Mouse (Mus musculus): ENCODE measurements around the gene Gm5767. TPM values are rescaled to one million over a fixed set of nuclear protein-coding genes. Genes with fewer than 3 reads are reported as not detected.
A peak's percentile ranks its signal among the peaks of the same experiment; 100 is the strongest.

The Gm5767 gene
- polyA plus RNA-seq, 1 experiment from 2014 or later = not detected

DNA sequence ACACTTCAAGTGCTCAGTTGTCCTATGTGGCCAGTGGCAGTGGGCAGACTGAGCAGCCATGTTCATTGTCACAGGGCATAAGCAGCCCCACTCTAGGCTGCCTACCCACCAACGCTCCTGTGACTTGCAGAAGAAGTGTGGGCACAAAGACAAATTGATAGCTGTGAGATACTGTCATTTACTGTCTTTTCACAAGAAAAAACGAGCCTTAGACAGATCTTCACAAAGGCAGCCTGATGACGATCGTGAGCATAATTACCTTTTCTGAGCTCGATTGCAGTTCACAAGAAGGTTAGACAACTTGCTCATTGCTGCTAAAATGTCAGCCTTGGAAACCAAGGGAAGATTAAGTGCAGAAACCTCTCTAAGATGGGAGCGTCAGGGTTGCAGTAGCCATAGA is 25.5 kb upstream of the Gm5767 start:
- ATAC-seq = no peak
- Histone ChIP-seq H3K4me3 (ENCODE audit: low read depth, low read length) (no peak overlapping the region), H3K9me3 (replicated peaks; ENCODE audit: control insufficient read depth, low read length, poor library complexity, severe bottlenecking) (no peaks in the 10 kb centered on the region), H3K4me2 (ENCODE audit: low read length) (no peak overlapping the region), H3K27ac (ENCODE audit: low read length) (no peak overlapping the region), H3K36me3 (ENCODE audit: control insufficient read depth, insufficient read depth, low read length) (peaks cover 26% of the 10 kb centered on the region), H3K27me3 (ENCODE audit: control insufficient read depth, insufficient read depth, low read depth, low read length) (no peaks in the 10 kb centered on the region), H3K9ac (ENCODE audit: low read depth, low read length) (no peak overlapping the region), H3K4me1 (ENCODE audit: control insufficient read depth, insufficient read depth, low read length) (no peaks in the 10 kb centered on the region)
- WGBS = 88% methylated on average over 6 of the region's 6 CpGs

DNA sequence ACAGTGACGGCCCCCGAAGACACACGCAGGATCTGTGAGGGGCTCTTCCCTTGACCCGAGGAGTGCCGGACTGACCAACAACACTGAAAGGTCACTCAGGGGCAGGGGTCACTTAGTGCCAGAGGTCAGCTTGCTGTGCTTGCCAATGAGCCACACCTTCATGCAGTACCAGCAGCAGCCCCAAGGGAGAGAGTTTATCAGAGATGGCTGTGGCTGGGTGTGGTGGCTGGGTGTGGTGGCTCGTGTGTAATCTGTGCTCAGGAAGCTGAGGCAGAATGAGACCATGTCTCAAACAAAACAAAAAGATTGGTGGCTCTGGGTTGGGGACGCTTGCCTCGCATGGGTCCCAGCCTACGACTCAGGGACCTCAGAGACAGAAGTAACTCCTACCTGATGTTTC is 25.0 kb upstream of the Gm5767 start:
- WGBS = 86% methylated on average over 9 of the region's 9 CpGs
- Histone ChIP-seq H3K4me3 (ENCODE audit: low read depth, low read length) (no peak overlapping the region), H3K4me1 (ENCODE audit: control insufficient read depth, insufficient read depth, low read length) (no peaks in the 10 kb centered on the region), H3K27ac (ENCODE audit: low read length) (no peak overlapping the region), H3K9me3 (replicated peaks; ENCODE audit: control insufficient read depth, low read length, poor library complexity, severe bottlenecking) (no peaks in the 10 kb centered on the region), H3K27me3 (ENCODE audit: control insufficient read depth, insufficient read depth, low read depth, low read length) (no peaks in the 10 kb centered on the region), H3K36me3 (ENCODE audit: control insufficient read depth, insufficient read depth, low read length) (peaks cover 30% of the 10 kb centered on the region), H3K4me2 (ENCODE audit: low read length) (no peak overlapping the region), H3K9ac (ENCODE audit: low read depth, low read length) (no peak overlapping the region)
- ATAC-seq = no peak

DNA sequence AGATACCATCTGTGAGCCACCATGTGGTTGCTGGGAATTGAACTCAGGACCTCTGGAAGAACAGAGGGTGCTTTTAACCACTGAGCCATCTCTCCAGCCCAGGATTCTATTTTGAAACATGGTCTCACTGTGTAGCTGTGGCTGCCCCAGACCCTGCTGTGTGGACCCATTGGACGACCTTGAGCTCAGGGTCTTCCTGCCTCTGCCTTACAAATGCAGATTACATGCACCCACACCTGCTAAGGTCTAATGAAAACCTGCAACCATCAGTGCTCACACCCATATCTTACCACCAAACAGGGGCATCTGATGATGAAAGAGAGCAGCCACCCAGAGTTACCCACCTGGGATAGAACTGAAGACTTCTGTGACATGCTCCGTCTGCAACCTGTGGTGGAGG is 24.3 kb upstream of the Gm5767 start:
- H3K9ac ChIP-seq (ENCODE audit: low read depth, low read length) = no peak overlapping the region
- no peak overlapping the region for H3K27ac ChIP-seq (ENCODE audit: low read length)
- H3K4me1 ChIP-seq (ENCODE audit: control insufficient read depth, insufficient read depth, low read length) = no peaks in the 10 kb centered on the region
- H3K27me3 ChIP-seq (ENCODE audit: control insufficient read depth, insufficient read depth, low read depth, low read length) = no peaks in the 10 kb centered on the region
- 85% methylated on average over 2 of the region's 2 CpGs for WGBS
- ATAC-seq = no peak
- no peak overlapping the region for H3K4me2 ChIP-seq (ENCODE audit: low read length)
- H3K4me3 ChIP-seq (ENCODE audit: low read depth, low read length) = no peak overlapping the region
- H3K9me3 ChIP-seq (replicated peaks; ENCODE audit: control insufficient read depth, low read length, poor library complexity, severe bottlenecking) = no peaks in the 10 kb centered on the region
- peaks cover 31% of the 10 kb centered on the region for H3K36me3 ChIP-seq (ENCODE audit: control insufficient read depth, insufficient read depth, low read length)

DNA sequence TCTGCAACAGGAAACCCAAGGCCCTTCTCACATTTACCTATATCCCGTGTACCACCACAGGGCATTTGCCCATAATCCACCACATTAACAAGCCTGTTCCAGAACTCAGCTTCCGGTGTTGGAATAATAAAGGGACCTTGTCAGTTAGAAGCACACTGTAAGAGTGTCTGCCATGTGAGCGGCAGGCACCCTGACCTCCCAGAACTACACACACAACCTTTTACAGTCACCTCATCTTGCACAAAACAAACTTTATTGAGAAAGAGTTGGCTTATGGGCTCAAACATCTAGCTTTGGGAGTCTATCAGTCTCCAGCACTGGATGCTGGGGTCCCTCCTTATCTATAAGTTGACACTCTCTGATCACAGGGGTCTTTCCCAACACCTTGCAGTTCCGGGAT is 22.2 kb upstream of the Gm5767 start:
- H3K4me2 ChIP-seq (ENCODE audit: low read length) = no peak overlapping the region
- H3K4me3 ChIP-seq (ENCODE audit: low read depth, low read length) = no peak overlapping the region
- ATAC-seq = no peak
- H3K36me3 ChIP-seq (ENCODE audit: control insufficient read depth, insufficient read depth, low read length) = peaks cover 28% of the 10 kb centered on the region
- 80% methylated on average over 4 of the region's 4 CpGs for WGBS
- H3K4me1 ChIP-seq (ENCODE audit: control insufficient read depth, insufficient read depth, low read length) = no peaks in the 10 kb centered on the region
- H3K27ac ChIP-seq (ENCODE audit: low read length) = no peak overlapping the region
- H3K9ac ChIP-seq (ENCODE audit: low read depth, low read length) = no peak overlapping the region
- no peaks in the 10 kb centered on the region for H3K9me3 ChIP-seq (replicated peaks; ENCODE audit: control insufficient read depth, low read length, poor library complexity, severe bottlenecking)
- no peaks in the 10 kb centered on the region for H3K27me3 ChIP-seq (ENCODE audit: control insufficient read depth, insufficient read depth, low read depth, low read length)

DNA sequence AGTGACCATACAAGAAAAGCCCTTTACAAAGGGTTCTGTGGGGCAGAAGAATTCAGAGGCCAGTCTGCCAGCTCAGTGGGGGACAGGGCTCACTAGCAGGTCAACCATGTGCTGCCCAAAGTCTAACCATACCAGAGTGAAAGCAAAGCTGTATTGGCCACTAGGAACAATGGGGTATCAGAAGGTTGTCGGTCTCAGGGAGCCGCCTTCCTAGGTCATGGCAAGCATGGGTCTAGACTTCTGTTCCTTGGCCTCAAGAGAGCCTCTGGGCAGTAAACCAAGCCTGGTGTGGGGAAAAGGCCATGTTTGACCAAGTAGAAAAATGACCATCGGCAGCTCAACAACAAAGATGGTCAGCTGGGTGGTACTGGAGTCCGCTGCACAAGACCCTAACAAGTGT is 21.8 kb upstream of the Gm5767 start:
- peaks cover 28% of the 10 kb centered on the region for H3K36me3 ChIP-seq (ENCODE audit: control insufficient read depth, insufficient read depth, low read length)
- ATAC-seq = no peak
- 84% methylated on average over 4 of the region's 4 CpGs for WGBS

DNA sequence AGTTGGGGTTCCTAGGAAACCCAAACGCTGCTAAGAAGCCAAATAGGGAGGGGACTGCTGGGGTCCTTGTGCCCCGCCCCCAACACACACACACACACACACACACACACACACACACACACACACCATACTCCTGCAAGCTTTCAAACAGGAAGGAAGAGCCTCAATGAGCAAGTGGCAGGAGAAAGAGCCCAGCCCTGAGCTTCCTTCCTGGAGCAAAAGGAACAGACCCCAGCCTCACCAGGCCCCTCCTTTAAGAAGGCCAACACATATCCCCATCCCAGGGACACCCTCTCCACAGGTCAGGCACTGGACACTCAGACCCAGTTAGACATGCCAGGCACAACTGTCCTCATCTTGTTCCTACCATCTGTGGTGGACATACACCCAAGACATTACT is 17.5 kb upstream of the Gm5767 start:
- WGBS = 94% methylated on average over 2 of the region's 2 CpGs
- no peak overlapping the region for H3K27ac ChIP-seq (ENCODE audit: low read length)
- H3K36me3 ChIP-seq (ENCODE audit: control insufficient read depth, insufficient read depth, low read length) = peaks cover 22% of the 10 kb centered on the region
- no peaks in the 10 kb centered on the region for H3K9me3 ChIP-seq (replicated peaks; ENCODE audit: control insufficient read depth, low read length, poor library complexity, severe bottlenecking)
- H3K4me1 ChIP-seq (ENCODE audit: control insufficient read depth, insufficient read depth, low read length) = peaks cover 10% of the 10 kb centered on the region
- no peak for ATAC-seq
- H3K9ac ChIP-seq (ENCODE audit: low read depth, low read length) = no peak overlapping the region
- H3K27me3 ChIP-seq (ENCODE audit: control insufficient read depth, insufficient read depth, low read depth, low read length) = no peaks in the 10 kb centered on the region
- no peak overlapping the region for H3K4me3 ChIP-seq (ENCODE audit: low read depth, low read length)
- no peak overlapping the region for H3K4me2 ChIP-seq (ENCODE audit: low read length)

More for the DNA sequence above, 21.8 kb upstream of the Gm5767 start:
- no peaks in the 10 kb centered on the region for H3K27me3 ChIP-seq (ENCODE audit: control insufficient read depth, insufficient read depth, low read depth, low read length)
- no peak overlapping the region for H3K9ac ChIP-seq (ENCODE audit: low read depth, low read length)
- H3K9me3 ChIP-seq (replicated peaks; ENCODE audit: control insufficient read depth, low read length, poor library complexity, severe bottlenecking) = no peaks in the 10 kb centered on the region
- no peak overlapping the region for H3K4me3 ChIP-seq (ENCODE audit: low read depth, low read length)
- no peaks in the 10 kb centered on the region for H3K4me1 ChIP-seq (ENCODE audit: control insufficient read depth, insufficient read depth, low read length)
- no peak overlapping the region for H3K27ac ChIP-seq (ENCODE audit: low read length)
- H3K4me2 ChIP-seq (ENCODE audit: low read length) = no peak overlapping the region

DNA sequence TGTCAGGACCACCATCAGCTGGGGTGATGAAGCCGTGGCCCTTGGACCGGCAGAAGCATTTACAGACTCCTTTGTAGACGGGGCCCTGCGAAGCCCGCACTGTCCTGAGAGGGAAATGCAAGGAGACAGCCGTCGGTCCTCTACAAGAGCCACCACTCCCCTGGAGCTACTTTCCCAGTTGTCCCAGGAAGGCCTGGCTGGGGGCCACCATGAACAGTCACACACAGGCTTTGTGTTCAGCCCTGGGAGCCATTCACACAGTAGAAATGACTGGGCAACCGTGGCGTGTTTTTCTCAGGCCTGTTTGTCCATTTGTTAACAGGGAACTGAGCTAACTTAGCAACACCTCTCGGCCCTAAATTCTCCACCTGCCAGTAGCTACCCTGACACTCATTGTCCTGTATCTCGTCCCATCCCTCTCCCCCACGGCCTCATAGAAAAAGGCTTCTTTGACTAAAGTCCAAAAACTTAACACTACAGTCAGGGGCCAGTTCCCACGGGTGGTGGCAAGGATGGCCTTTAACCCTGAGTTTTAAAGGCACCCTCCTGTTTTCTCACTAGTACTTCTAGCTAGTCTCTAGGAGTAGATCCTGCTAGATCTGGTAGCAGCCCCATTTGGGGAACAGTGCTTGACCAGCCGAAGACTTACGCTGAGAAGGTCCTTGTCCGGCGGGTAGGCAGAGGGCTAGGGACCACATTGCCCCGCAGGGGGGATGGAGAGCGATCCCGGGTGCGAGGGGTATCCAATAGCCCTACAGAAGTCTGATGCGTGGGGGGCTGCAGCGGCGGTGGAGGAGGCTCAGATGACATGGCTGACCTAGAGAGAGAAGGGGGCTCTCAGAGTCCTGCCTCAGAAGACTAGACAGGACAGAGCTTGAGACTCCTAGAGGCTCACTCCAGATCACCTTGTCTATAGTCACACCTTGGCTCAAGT is 16.7 kb upstream of the Gm5767 start:
- H3K9ac ChIP-seq (ENCODE audit: low read depth, low read length) = no peak overlapping the region
- H3K36me3 ChIP-seq (ENCODE audit: control insufficient read depth, insufficient read depth, low read length) = peaks cover 20% of the 10 kb centered on the region
- no peaks in the 10 kb centered on the region for H3K27me3 ChIP-seq (ENCODE audit: control insufficient read depth, insufficient read depth, low read depth, low read length)
- peaks cover 19% of the 10 kb centered on the region for H3K4me1 ChIP-seq (ENCODE audit: control insufficient read depth, insufficient read depth, low read length)
- H3K4me3 ChIP-seq (ENCODE audit: low read depth, low read length) = no peak overlapping the region
- whole genome bisulfite sequencing = 77% methylated on average over 24 of the region's 24 CpGs
- ATAC-seq = peak; percentile 16; the same call in 1 of the 2 replicates
- no peak overlapping the region for H3K27ac ChIP-seq (ENCODE audit: low read length)
- no peaks in the 10 kb centered on the region for H3K9me3 ChIP-seq (replicated peaks; ENCODE audit: control insufficient read depth, low read length, poor library complexity, severe bottlenecking)
- H3K4me2 ChIP-seq (ENCODE audit: low read length) = no peak overlapping the region

DNA sequence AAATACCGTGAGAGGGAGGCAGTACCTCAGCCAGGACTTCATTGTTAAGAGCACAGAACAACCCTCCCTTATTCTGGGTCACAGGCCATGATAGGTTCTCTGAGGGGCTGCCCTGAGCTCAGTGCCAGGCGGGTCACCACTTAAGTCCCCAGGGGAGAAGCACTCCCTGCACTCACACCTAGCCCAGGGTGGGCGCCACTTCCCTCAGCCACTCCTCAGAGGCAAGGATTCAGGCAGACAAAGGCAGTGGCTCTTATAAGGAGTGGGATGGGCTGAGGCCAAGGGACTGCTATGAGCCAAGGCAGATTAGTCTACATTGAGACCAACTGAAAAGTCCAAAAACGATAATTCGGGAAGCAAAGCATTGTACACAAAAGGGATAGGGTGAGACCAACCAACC is 15.2 kb upstream of the Gm5767 start:
- WGBS = 87% methylated on average over 5 of the region's 5 CpGs
- Histone ChIP-seq H3K4me3 (ENCODE audit: low read depth, low read length) (no peak overlapping the region), H3K4me2 (ENCODE audit: low read length) (no peak overlapping the region), H3K9me3 (replicated peaks; ENCODE audit: control insufficient read depth, low read length, poor library complexity, severe bottlenecking) (no peaks in the 10 kb centered on the region), H3K4me1 (ENCODE audit: control insufficient read depth, insufficient read depth, low read length) (peaks cover 34% of the 10 kb centered on the region), H3K27me3 (ENCODE audit: control insufficient read depth, insufficient read depth, low read depth, low read length) (no peaks in the 10 kb centered on the region), H3K36me3 (ENCODE audit: control insufficient read depth, insufficient read depth, low read length) (peaks cover 9% of the 10 kb centered on the region; the same call in 1 of the 2 replicates), H3K27ac (ENCODE audit: low read length) (no peak overlapping the region), H3K9ac (ENCODE audit: low read depth, low read length) (no peak overlapping the region)
- no peak for ATAC-seq

DNA sequence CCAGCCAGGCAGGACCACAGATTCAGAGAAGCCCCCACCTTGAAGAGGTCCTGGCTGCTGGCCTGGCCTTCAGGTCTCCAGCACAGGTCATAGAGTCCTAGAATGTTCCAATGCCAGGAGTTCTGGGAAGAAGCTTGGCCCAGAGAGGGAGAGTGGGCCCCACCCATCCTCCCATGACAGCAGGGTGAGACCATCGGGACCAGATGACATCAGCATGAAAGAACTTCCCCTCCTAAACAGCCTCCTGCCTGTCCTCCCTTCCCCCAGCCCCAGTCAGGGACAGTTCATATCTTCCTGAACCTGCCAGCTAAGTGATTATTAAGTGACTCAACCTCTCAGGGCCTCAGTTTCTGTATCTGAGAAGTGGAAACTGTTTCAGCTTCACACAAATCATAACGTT is 14.1 kb upstream of the Gm5767 start:
- ATAC-seq = no peak
- Histone ChIP-seq H3K4me1 (ENCODE audit: control insufficient read depth, insufficient read depth, low read length) (peaks cover 38% of the 10 kb centered on the region), H3K9ac (ENCODE audit: low read depth, low read length) (no peak overlapping the region), H3K27me3 (ENCODE audit: control insufficient read depth, insufficient read depth, low read depth, low read length) (no peaks in the 10 kb centered on the region), H3K36me3 (ENCODE audit: control insufficient read depth, insufficient read depth, low read length) (0 out of 2 replicates have a peak, but pooled peaks cover 5% of the 10 kb centered on the region), H3K27ac (ENCODE audit: low read length) (no peak overlapping the region), H3K9me3 (replicated peaks; ENCODE audit: control insufficient read depth, low read length, poor library complexity, severe bottlenecking) (no peaks in the 10 kb centered on the region), H3K4me2 (ENCODE audit: low read length) (no peak overlapping the region), H3K4me3 (ENCODE audit: low read depth, low read length) (no peak overlapping the region)
- 75% methylated on average over 2 of the region's 2 CpGs for WGBS

Data from midbrain, embryonic 16.5 days (tissue).